Mouse (Mus musculus) small intestine, adult 2 months (tissue): ENCODE data around the gene Lin7b. TPM values are rescaled to one million over a fixed set of nuclear protein-coding genes. Genes with fewer than 3 reads are reported as not detected.
A peak's percentile ranks its signal among the peaks of the same experiment; 100 is the strongest.
"Not testable (repeated sequence)": the region's sequence is repeated elsewhere in the genome, so short reads cannot be mapped to it uniquely, and the experiment has no call there.

ENCODE experiments used
- H3K27ac ChIP-seq: fragments of 200-500 bp; 2 replicates; pipeline ENCODE4 v1.5.1; 2012; ENCODE audit warnings: low read depth, low read length, control low read depth, inconsistent platforms; ENCODE audit not compliant: insufficient read depth
- H3K27me3 ChIP-seq: fragments of 200-500 bp; 2 replicates; pipeline ENCODE4 v1.6.1; 2012; ENCODE audit warnings: mild to moderate bottlenecking, moderate library complexity, low read length, inconsistent platforms; ENCODE audit not compliant: control insufficient read depth, insufficient read depth
- H3K36me3 ChIP-seq: fragments of 200-500 bp; 2 replicates; pipeline ENCODE4 v1.6.1; 2012; ENCODE audit warnings: mild to moderate bottlenecking, low read length, control low read depth, inconsistent platforms; ENCODE audit not compliant: control insufficient read depth, insufficient read depth
- H3K4me1 ChIP-seq: fragments of 200-500 bp; 2 replicates; pipeline ENCODE4 v1.6.1; 2012; ENCODE audit warnings: low read length, inconsistent platforms, mixed read lengths; ENCODE audit not compliant: control insufficient read depth, insufficient read depth, insufficient read length
- H3K4me3 ChIP-seq: fragments of 200-500 bp; 2 replicates; pipeline ENCODE4 v1.5.1; 2012; ENCODE audit warnings: low read depth, mild to moderate bottlenecking, control low read depth, inconsistent platforms, low read length, moderate library complexity
- CTCF ChIP-seq: fragments of 200-500 bp; IDR thresholded peaks from 2 replicates; pipeline ENCODE4 v1.5.1; 2012; ENCODE audit warnings: low read depth, mild to moderate bottlenecking, control low read depth, inconsistent platforms, low read length, moderate library complexity, mixed read lengths; ENCODE audit not compliant: insufficient replicate concordance, insufficient read length; ENCODE audit errors: extremely low read depth
- POLR2A ChIP-seq: fragments of 200-500 bp; IDR thresholded peaks from 2 replicates; pipeline ENCODE4 v1.6.1; 2012; ENCODE audit warnings: low read depth, mild to moderate bottlenecking, control low read depth, inconsistent platforms, low read length, moderate library complexity
- WGBS: fragments of 180-500 bp; shearing (Covaris S2); methylation state at CpG from one replicate; pipeline ENCODE4 v1.1.7; 2018; 5-methylcytosine and 5-hydroxymethylcytosine counted together
- polyA plus RNA-seq: library from polyadenylated mRNA; depleted of rRNA; stranded (reverse); fragments of >200 nt; gene quantifications from 2 replicates; pipeline ENCODE4 v1.2.3, GENCODE M21; 2012

Lin7b gene
- polyA plus RNA-seq, 1 experiment = 2.9 TPM

- Histone ChIP-seq H3K4me3 (peak within 1 kb of the TSS; percentile 63), H3K36me3 (no peaks in the 10 kb centered on the region), H3K27me3 (peaks cover 30% of the 10 kb centered on the region), H3K4me1 (peaks cover 14% of the 10 kb centered on the region), H3K27ac (no peak within 1 kb of the TSS)
- TF ChIP-seq POLR2A (no peak), CTCF (peak; percentile 96)
- 10% methylated on average over 28 of the region's 28 CpGs for WGBS
Observed at GRCm38 (mm10) chr7:45405091-45406075, 35.0 kb upstream of the Lin7b start, which contains the start of gene Kcna7. TSS of gene Kcna7 (plus strand) at chr7:45405653.

- H3K4me1 ChIP-seq = peaks cover 14% of the 10 kb centered on the region
- H3K36me3 ChIP-seq = no peaks in the 10 kb centered on the region
- no peak overlapping the region for H3K27ac ChIP-seq
- 41% methylated on average over 6 of the region's 6 CpGs for WGBS
- TF ChIP-seq CTCF = peak; percentile 72; the same call in 1 of the 2 replicates
- no peak for TF ChIP-seq POLR2A
- H3K27me3 ChIP-seq = peaks cover 28% of the 10 kb centered on the region
- H3K4me3 ChIP-seq = no peak overlapping the region
Observed at GRCm38 (mm10) chr7:45403532-45404261, 33.3 kb upstream of the Lin7b start.

- H3K36me3 ChIP-seq = no peaks in the 10 kb centered on the region
- 75% methylated on average over 10 of the region's 10 CpGs for WGBS
Observed at GRCm38 (mm10) chr7:45401521-45402085, 31.2 kb upstream of the Lin7b start.

GRCm38 (mm10) chr7:45396787-45397186 is 26.4 kb upstream of the Lin7b start:
- Histone ChIP-seq H3K27ac (no peak overlapping the region), H3K27me3 (no peaks in the 10 kb centered on the region), H3K4me3 (no peak overlapping the region), H3K4me1 (peaks cover 1% of the 10 kb centered on the region; the same call in 1 of the 2 replicates), H3K36me3 (peaks cover 7% of the 10 kb centered on the region)
- no peak for TF ChIP-seq CTCF
- TF ChIP-seq POLR2A = no peak
- 56% methylated on average over 2 of the region's 2 CpGs for WGBS

More at GRCm38 (mm10) chr7:45401521-45402085, 31.2 kb upstream of the Lin7b start:
- TF ChIP-seq CTCF (no peak), POLR2A (no peak)
- Histone ChIP-seq H3K4me1 (peaks cover 12% of the 10 kb centered on the region), H3K27me3 (peaks cover 11% of the 10 kb centered on the region), H3K4me3 (no peak overlapping the region), H3K27ac (no peak overlapping the region)

GRCm38 (mm10) chr7:45396337-45396775 is 26.0 kb upstream of the Lin7b start:
- H3K27ac ChIP-seq = peak overlapping the region; percentile 58; the same call in 1 of the 2 replicates
- 2% methylated on average over 3 of the region's 3 CpGs for WGBS
- 0 out of 2 replicates have a peak, but pooled peaks have one; percentile 3 for TF ChIP-seq CTCF
- peak overlapping the region; percentile 66 for H3K4me3 ChIP-seq
- not testable (repeated sequence) for H3K4me1 ChIP-seq, H3K27me3 ChIP-seq
- H3K36me3 ChIP-seq = peaks cover 11% of the 10 kb centered on the region

- peak within 1 kb of the TSS; percentile 76 for H3K4me3 ChIP-seq
- peaks cover 13% of the 10 kb centered on the region for H3K36me3 ChIP-seq
- H3K27ac ChIP-seq = peak within 1 kb of the TSS; percentile 72
- peaks cover 1% of the 10 kb centered on the region; the same call in 1 of the 2 replicates for H3K4me1 ChIP-seq
- TF ChIP-seq CTCF = 0 out of 2 replicates have a peak, but pooled peaks have one; percentile 19
- TF ChIP-seq POLR2A = peak; percentile 89
- WGBS = under 1% methylated on average over 60 of the region's 60 CpGs
- no peaks in the 10 kb centered on the region for H3K27me3 ChIP-seq
Observed at GRCm38 (mm10) chr7:45395578-45396336, 25.4 kb upstream of the Lin7b start, which contains the start of gene Snrnp70. TSS of gene Snrnp70 (minus strand) at chr7:45395742.
